Mouse (Mus musculus) lung, postnatal 25 days (tissue): ENCODE results near the gene Gpr6.
A peak's percentile ranks its signal among the peaks of the same experiment; 100 is the strongest.

Experiments used
- DNase-seq: peaks from one replicate; pipeline ENCODE4 v3.0.0; 2022; ENCODE audit warnings: low spot score

The Gpr6 gene

DNA sequence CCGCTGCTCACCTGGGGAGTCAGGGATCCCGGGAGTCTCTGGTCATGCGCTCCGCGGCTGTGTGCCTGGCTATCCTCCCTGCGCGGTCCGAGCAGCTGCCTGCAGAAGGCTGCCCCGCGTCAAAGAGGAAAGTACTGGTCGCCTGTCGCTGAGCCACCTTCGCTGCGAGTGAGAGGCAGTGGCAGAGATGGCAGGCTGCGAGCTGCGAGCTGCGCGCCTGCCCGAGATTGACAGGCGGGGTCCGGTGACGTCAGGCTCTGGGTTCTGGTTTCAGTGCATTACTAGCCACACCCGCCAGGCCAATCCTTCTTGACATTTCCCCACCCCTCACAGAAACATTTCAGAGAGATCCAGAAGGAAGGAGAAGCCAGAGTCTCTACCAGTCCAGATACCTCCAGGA is at the start of gene Gpr6:
Gene Gpr6 (minus strand): TSS at position 170 of the 400 bp plus-strand sequence.
- no peak for DNase-seq

DNA sequence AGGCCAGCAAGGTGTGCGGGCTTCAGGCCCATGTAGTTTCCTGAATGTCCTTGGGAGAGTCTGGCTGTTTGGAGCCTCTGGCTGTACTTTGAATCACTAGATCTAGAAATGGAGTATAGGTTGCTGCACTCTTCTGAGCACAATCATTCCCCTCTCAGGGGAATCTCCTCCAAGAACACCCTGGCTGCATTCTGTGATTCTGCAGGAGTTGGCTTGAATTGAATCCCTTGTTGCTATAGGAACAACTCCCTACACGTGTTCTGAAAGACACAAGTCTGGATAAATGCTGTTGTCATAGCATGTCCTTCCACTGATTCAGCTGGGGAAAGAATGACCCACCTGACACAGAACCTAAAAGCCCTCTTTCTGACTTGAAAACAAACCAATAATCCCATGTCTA is 28.0 kb upstream of the Gpr6 start:
- DNase-seq = no peak

DNA sequence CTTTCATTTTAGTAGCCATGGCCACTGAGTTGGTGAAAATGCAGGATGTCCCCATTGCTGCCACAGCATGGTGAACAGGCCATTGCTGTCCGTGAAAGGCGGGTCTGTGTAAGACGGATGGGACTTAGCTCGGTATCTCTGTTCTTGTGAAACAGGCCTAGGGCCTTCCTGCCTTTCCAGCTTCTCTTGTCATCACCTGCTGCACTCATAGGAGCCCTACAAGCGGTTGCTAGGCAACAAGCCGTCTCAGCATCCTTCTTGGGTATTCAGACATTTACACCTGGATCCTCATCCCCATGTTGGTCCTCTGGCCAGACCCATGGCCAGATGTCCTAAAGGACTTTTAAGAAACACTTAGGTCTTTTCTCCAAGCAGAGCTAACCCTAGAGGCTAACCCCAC is 26.1 kb upstream of the Gpr6 start:
- DNase-seq = no peak

DNA sequence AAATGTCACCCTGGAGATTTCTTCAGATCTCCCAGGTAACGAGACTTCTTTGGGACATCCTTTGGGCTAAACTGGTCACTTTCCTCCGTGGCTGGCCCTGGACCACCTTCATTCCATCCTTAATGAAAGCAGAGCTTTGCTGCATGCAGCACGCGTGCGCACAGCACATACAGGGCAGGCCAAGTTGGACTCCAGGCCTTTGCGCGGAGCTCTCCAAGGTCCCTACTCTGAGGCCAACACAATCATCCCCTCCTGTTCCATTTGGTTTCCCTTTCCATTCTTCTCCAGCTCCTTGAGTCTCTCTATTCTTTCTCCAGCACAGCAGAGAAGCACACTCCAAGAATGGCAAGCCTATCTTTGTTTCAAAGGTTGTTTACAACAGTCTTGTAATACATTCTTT is 16.8 kb upstream of the Gpr6 start:
- DNase-seq = no peak

DNA sequence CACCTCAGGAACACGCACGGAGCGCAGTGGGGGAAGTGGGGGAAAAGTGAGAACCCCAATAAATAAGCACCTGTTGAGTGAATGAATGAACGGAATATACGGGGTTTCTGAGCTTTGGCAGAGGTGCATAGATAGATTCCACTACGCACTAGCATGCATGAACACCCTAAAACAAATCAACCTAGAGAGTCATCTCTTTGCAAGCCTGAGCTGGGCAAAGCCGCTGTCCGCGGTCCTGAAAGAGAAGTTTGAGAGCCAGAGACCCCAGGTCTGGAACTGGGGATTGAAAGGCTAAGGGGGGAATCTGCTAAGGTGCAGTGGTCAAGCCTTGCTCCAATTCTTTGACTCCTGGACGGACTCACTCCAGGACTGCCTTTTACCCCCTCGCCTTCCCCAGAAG is 389 bp downstream of the Gpr6 start:
- no peak for DNase-seq

DNA sequence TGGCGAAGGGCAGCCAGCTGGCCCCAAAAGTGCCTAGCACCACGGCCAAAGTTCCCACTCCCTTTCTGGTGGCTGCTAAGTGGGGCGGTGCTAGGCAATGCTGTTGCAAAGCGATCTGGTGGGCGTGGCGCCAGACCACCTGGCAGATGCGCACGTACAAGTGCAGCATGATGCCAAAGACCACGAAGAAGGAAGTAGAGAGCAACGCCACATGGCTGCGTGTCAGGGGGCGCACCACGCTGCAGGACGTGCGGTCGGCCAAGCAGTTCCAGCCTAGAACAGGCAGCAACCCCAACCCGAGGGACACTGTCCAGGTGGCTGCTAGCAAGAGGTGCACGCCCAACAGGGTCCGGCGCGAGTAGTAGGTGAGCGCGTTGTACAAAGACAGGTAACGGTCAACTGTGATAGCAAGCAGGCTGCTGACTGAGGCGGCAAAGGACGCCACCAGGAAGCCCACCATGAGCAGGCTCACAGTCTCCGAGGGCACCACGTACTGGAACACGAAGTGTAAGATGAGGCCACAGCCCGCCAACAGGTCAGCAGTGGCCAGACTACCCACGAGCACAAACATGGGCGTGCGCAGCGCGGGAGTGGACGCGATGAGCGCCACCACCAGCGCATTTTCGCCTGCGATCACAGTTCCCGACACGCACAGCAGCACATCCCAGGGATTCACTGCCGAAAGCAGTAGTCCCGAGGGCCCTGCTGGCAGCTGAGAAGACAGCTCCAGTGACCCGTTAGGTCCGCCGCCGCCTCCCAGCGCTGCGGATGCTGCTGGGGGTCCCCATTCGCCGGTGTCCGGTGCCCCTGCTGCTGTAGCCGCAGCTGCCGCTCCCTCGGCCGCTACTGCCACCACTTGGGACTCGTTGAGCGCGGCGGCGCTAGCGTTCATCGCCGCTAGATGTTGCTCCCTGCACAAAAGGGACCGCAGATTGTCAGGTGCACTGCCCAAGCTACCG is 1.1 kb downstream of the Gpr6 start:
- no peak for DNase-seq

DNA sequence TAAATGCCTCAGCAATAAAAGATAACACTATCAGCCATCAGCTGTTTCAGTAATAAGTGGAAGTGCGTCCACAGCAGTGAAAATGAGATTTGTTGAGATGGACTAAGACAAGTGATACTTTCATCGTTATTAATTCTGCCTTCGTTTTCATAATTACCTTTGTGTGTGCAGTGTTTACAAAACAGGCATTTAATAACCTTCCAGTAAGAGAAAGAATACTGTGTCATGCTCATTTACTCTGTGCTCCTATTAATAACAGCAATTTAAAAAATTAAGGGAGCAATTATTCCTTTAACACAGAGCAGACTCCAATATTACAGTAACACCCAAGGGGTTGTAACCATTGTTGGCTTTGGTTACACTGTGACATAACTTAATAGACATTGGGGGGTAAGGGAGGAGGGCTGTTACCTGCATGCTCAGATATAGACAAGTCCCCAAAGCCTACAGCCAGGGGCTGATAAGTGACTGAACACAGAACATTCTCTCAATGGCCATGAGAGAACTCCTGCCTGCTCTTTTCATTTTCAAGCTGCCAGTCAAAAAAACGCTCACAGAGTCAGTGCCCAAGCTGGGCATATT is 11.7 kb downstream of the Gpr6 start:
- no peak for DNase-seq

DNA sequence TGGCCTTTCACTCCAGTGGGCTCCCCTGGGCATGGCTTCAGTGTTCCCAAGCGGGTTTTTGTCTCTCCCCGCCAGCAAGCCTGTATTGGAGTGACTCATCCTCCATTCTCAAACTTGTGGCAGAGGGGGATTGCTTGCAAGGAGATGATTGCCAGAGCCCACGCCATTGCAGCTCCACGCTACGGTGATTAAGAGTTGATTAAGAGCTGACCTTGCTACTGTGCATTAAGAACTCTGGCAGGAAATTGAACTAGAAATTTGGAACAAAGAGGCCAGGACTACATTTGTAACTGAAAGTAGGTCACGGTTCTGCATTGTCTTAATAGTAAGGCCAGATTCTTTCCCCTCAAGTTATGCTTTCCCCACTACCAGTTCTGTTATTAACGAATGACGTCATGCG is 16.5 kb downstream of the Gpr6 start:
- DNase-seq = no peak

DNA sequence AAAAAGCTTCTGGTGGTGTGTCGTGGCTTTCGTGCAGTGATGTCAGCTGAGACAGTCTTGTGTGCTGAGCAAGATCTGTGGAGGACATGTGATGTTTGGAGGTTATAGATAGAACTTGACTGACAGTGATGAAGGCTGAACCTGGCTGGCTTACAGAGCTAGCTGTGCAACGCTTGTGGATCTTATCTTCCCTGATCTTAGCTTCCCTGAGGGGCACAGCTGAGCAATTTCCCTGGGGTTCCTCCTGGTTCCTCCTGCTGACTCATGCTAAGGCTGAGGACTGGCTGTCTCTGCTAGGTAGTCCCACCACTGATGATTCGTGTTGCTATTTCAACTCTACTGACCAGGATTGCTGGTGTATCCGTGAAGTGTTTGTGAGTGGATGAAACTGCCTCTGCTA is 18.1 kb downstream of the Gpr6 start:
- no peak for DNase-seq

DNA sequence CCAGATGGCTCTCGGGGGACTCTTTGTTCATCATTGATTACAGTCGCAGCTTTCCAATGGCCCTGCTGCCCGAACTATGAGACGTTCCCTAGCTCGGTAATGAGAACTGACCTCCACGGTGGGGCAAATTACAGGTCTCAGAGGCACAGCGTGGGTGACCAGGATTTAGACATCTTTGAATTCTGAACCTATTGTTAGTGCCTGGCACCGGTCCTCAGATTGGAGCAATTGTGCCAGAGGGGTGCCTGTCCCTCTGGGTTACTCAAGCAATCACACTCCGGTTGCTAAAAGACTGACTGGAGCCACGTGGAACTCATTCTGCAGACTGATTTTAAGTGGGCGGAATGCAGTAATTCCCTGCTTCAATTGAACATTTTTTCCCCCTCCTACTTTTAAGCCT is 29.8 kb downstream of the Gpr6 start:
- no peak for DNase-seq

DNA sequence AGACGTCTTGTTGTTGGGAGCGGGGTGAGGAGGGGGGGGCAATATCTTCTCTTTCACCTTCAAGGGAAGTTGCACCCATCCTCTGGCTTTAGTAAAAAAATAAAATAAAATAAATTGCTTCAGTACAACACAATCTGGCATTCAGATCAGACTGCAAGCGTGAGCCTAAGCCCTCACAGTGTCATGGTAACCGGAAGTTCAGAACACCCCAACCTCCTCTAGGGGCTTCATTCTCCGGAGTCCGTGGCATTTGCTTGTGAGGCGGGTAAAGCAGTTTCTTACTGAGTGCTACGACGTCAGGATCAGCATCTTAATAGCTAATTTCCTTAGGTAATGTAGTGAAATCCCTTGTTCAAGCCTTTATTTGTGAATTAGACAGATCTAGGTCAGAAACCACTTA is 30.6 kb downstream of the Gpr6 start:
- DNase-seq = no peak

DNA sequence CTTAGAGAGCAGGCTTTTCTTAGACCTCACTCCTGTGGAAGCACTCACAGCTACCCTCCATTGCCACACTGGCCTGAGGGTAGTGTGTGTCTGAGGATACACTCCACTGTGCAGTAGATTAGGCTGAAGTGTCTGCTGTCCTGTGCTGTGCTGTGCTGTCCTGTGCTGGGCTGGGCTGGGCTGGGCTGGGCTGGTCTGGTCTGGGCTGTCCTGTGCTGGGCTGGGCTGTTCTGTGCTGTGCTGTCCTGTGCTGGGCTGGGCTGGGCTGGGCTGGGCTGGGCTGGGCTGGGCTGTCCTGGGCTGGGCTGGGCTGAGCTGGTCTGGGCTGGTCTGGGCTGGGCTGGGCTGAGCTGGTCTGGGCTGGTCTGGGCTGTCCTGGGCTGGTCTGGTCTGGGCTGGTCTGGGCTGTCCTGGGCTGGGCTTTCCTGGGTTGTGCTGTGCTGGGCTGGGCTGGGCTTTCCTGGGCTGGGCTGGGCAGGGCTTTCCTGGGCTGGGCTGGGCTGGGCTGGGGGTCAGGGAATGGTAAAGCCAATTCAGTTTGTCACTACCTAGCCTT is 31.5 kb downstream of the Gpr6 start:
- no peak for DNase-seq

DNA sequence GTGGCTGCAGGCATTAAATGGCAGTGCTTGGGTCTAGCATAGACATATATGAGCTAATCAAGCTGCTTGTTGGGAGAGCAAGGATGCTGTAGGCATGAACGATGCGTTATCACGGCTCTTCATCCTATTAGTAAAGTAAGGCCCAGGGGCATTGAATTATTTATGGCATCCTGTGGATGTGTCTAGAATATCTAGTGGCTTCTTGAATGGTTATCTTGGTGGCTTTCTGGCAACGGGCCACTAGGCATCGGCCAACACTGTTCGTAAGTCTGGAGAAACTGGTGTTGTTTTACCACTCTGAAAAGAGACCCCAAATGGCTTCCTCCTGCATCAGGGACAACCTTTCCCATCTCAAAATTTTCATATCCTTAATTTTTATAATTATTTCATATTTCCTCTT is 33.6 kb downstream of the Gpr6 start:
- DNase-seq = no peak

DNA sequence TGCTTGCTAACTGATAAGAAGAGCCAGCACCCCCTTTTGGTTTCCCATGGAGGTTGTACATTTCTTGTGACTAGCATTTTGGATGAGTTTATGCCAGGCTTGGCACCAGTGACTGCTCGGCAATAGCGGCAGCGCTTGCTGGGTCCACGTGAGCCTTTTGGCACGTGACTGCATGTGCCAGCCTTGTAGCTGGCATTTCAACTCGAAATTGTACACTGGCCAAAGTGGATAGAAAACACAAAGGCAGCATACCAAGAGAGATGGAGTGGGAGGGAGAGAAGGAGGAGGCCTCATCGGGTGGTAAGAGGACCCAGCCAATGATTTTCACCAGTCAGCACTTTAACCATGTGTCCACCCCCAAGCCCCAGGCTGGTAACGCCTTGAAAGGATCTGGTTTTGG is 34.4 kb downstream of the Gpr6 start:
- DNase-seq = peak; percentile 62

DNA sequence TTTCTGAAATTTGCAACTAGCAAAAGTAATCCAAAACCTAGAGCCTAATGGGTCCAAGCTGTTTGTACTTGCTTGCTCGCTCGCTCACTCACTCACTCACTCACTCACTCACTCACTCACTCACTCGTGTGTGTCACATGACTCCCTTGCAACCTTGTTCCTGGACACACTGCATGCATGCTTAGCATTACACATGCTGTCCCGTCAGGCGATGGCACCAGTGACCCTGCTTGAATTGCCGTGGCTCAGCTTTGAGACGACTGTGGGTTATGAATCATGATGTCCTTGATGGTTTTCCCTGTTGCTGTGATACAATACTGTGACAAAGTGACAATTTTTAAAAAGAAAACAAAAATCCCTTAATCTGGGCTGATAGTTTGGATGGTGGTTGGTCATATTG is 39.3 kb downstream of the Gpr6 start:
- DNase-seq = no peak

DNA sequence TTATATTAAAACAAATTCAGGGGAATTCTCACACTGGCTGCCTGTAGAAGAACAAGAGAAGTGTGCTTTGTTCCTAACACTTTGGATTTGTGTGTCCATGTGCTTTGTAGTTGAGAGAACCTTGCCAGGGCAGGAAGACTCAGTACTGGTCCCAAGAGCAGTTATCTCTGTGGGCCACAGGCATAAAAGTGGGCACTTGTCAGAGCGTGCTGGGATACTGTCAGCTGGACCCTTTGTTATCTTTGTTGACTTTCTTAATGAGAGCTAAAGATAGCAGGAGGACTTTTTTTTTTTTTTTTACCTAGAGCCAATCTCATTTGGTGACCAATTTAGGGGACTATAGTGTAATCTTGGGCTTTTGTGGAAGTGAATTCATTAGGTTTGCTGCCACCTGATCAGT is 47.2 kb downstream of the Gpr6 start:
- DNase-seq = no peak

DNA sequence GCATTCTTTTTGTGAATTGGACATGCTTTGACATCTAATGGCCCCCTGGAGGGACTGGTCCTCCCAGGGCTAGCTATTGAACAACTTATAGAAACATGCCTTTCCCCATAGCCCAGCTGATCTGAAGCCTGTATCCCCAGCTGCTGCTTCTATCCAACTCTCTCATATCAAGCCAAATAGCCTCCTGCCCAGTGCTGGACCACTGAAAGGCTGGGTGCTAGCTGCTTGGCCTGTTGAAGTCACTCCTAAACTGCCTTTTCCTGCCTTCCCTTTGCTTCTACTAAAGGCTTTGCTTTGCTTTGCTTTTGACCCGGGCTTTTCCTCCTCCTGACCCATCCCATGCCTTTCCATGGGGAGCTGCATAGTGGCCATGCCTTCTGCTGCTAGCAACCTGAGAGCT is 47.7 kb downstream of the Gpr6 start:
- no peak for DNase-seq

DNA sequence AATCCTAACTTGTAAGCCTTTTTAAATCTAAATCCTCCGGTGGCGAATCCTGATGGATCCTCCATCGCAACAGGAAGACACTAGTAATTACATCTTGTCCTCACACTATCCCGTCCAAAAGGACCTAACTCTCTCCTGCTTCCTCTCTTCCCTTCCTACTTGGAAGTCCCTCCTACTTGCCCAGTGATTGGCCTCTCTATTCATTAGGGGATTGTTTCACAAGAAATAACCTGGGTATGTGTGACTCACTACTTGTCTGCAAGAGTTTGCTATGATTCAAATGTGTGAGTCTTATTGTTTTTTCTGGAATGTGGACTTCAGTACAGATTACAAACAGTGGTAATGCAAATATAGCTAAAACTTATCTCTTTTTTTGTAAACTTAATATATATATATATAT is 49.9 kb downstream of the Gpr6 start:
- no peak for DNase-seq
